Mouse (Mus musculus): ENCODE measurements around the gene 1700016H13Rik.

DNA sequence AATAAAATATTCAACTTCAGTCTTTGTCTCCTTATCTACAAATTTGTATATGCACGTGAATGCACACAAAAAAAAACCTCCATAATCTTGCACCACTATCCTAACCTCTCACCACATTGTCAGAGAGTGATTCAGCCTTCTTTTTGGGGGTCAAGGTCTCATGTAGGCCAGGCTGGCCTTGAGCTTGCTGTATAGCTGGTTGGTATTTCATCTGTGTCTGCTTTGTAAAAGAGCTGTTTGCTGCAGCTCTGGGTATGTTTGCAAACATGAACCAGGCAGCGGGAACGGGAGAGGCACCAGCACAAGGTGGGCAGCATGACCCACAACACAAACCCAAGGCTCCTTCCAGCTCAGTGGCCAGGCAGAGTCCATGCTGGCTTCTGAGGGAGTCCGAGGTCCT, 17.8 kb upstream of the 1700016H13Rik start:
- TF ChIP-seq CTCF (IDR thresholded peaks at IDR 0.05; ENCODE audit: low read depth) (no peak), EP300 (IDR thresholded peaks at IDR 0.05; ENCODE audit: low read depth) (no peak)

Data from liver, embryonic 14.5 days (tissue).